Mouse (Mus musculus) left cerebral cortex, postnatal 14 days (tissue): ENCODE results near the gene Kcnd1. TPM values are rescaled to one million over a fixed set of nuclear protein-coding genes. Genes with fewer than 3 reads are reported as not detected.
A peak's percentile ranks its signal among the peaks of the same experiment; 100 is the strongest.

Experiments
- DNase-seq, 2 experiments: peaks; one replicate each; pipeline ENCODE4 v3.0.0; 2021 to 2022; ENCODE audit warnings: low spot score in 2 of 2, mixed read lengths in 1 of 2
- intact Hi-C: fragments of 180-260 bp; cut with DNase I; formaldehyde crosslinking; loops from one replicate; pipeline ENCODE4 v1.15.1; 2025
- total RNA-seq, 2 experiments: library from RNA; stranded (reverse); gene quantifications; 2 replicates each; pipeline ENCODE4 v1.2.3; 2021

Gene Kcnd1
- total RNA-seq, 2 experiments from 2014 or later: 9.7 TPM

DNA sequence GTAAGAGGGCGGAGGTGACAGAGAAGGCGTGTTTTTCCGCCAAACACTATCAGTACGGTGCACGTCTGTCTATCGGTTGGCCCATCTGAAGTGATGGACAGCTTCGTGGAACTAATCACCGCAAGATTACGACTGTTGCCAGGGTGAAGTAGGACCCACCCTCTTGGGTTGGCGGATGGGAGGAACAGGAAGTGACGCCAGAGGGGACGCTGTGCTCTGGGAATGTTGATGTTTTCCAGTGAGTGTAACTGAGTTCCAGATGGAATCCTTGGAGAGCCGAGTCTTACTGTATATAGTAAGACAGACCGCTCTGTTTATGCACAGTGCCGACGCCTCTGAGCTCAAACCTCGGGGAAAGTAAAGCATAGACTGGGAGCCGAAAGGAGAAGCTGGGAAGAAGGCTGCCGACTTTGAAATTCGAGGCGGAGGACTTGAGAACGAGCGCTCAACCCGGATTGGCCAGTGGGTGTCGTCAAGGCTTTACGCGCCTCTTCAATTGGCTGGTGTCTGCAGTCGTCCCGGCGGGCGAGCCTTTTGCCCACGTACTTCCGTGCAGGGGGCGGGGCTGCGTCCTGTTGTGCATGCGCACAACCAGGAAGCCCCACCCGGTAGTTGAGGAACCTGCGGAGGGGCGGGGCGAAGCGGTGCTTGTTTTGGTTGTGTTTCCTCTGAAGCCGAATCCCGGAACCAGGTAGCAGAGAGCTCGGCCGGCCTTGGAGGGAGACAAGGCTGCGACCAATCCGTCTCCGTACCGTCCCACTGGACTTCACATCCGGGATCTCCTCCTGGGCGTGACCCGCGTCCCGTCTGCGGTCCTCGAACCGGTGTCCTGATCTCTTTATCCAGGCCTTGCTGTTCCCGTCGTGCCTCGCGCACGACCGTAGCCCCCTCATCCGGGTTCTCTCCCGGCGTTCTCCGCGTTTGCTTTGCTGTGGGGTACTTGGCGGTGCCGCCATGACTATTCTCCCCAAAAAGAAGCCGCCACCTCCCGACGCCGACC is 19.4 kb downstream of the Kcnd1 start, which contains the start of gene Otud5:
Gene Otud5 (plus strand): TSS at position 202 of the 1,000 bp plus-strand sequence.
- intact Hi-C loops: loop anchor here (5.0 kb wide), 1 partner anchor 36 kb away; the partner anchor contains the start of gene Pim2
- DNase-seq: peak; percentile 92 to 96

DNA sequence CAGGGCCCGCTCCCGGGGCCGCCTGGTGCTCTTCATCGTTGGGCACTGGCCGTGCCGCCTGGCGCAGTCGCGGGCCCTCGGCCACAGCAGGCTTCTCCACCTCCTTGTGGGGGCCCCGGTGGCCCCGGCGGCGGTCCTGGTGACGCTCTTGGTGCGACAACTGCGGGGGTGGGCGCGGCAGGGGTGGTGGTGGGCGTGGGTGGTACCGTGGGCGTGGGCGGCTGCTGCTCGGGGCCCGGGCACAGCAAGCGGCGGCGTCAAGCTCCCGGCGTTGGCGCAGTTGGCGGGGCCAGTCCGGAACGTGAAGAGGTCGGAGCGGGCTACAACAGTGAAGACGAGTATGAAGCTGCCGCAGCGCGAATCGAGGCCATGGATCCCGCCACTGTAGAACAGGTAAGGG is 20.2 kb downstream of the Kcnd1 start:
- no peak for DNase-seq
- intact Hi-C loops: loop anchor here (5.0 kb wide), 1 partner anchor 35 kb away; the partner anchor contains the start of gene Pim2

DNA sequence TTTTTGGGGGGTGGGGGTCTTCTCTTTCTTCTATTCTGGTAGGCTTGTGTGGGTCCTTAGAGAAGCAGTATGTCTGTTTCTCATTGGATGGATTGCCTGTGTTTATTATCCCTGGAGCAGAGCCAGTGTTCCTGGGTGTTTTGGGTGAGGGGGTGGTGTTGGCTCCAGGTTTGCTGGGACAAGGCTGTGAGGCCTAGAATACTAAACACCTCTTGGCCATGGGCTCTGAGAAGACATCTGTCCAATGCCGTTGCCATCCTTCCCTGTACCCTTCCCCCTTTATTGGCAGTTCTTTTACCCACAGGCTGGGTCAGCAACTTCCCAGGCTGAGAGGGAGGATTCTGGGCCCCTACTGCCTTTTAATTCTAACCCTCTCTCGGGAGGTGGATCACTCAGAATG is 25.8 kb downstream of the Kcnd1 start:
- DNase-seq: peak in 1 of 2 experiments; percentile 43
- intact Hi-C loops: no loop called here

DNA sequence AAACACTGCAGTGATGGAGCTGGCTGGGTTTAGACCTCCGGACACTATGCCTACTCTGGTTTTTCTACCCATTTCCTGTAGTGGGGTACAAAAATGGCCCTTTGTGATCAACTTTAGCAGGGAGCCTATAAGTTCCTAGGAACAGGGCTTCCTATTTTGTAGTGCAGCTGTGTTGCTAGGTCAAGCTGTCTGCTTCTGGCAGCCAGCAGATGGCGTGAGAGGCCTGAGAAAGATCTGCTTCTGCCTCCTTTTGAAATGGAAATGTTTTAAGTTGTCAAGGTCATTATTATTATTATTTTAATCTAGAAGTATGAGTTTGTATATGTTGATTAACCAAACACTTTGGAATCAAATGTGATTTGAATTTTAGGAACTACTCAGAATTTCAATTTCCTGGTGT is 32.5 kb downstream of the Kcnd1 start:
- intact Hi-C loops: no loop called here
- peak; percentile 26 to 32 for DNase-seq

DNA sequence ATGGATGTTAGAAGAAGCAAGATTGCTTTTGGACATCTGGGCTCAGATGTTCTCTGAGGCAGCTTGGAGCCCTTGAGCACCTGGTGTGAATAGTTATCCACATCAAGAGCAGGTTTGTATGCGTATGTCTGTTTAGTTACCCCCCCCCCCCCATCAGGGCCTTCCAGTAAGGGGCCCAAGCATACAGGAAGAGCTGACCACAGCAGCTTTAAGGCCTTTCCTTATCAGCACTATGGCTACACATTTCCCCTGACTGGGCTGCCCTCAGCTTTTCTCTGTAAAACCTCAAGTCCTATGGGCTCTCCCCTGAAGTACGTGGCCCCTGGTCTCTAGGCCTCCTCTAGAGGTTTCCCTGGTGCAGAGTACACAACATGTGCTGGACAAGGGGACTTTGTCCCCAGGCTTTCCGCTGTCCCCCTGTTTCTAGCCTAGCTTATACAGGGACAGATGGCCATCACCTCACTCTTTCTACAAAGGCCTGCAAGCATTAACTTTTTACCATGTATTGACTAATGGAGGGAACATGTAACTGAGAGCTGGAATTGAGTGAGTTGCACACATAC is 37.2 kb downstream of the Kcnd1 start:
- intact Hi-C loops: no loop called here
- DNase-seq: no peak

DNA sequence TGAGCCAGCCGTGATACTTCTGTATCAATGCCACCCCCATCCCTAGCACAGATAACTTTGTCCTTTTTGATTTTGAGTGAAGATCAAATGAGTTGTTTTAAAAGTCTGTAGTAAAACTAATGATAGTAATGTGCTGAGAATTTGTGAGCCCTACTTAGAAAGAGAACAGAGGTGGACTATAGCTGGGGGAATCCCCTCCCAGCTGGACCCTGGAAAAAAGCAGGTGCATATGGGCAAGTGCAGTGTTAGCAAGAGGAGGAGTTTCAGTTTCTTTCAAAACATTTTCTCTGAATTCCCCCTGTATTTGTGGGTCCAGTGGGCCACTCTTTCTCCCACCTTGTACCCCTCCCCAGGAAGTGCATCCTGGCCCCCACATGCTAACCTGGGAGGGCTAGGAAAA is 41.1 kb downstream of the Kcnd1 start:
- no peak for DNase-seq
- intact Hi-C loops: no loop called here

DNA sequence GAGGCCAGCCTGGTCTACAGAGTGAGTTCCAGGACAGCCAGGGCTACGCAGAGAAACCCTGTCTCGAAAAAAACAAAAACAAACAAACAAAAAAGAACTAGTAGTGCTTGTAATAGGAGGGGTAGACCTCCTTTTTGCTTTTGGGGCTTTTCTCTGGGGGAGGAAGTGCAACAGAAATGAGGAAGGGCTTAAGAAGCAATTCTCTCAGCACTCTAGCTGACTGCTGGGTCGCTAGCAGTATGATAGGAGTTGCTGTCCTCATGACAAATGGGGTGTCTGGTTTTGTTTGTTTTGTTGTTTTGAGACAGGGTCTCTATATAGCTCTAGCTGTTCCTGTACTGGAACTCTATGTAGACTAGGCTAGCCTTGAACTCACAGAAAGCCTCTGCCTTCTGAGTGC is 42.5 kb downstream of the Kcnd1 start:
- no peak for DNase-seq
- intact Hi-C loops: no loop called here

DNA sequence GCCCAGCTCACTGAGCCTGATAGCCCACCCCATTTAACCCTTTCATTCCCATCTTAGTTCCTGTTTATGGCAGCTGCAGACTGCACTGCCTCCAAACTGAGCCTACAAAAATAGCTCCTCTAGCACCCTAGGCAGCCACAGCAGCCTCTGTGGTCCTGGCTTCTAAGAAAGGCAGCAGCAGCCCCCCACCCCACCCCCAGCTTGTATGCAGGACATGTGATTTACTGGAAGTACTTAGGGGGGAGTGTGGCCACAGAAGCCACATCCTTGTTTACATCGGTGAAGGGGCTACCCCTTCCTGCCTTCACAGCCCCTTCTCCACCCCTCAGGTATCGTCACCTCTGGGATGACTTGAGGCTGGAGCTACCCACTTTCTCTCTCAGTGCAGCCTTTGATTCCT is 43.3 kb downstream of the Kcnd1 start:
- intact Hi-C loops: no loop called here

DNA sequence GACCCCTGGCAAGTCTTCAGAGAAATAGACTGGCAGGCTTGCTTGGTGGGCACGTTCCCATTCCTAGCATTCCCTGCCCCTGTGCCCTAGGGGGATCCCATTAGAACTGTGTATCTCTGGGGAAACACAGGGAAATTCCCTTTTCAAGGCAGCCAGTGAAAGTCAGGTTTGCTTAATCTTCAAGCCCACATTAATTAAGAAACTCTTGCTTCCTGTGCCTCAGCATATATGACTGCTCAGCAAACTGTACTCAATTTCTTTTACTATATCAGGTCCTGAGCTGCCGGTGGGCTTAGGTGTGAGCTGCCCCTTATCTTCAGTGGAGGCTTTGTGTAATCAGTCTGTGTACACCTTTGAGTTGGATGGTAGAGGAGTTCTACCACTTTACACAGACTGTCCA is 43.7 kb downstream of the Kcnd1 start:
- intact Hi-C loops: no loop called here

More for the DNA sequence above, 43.3 kb downstream of the Kcnd1 start:
- no peak for DNase-seq

DNA sequence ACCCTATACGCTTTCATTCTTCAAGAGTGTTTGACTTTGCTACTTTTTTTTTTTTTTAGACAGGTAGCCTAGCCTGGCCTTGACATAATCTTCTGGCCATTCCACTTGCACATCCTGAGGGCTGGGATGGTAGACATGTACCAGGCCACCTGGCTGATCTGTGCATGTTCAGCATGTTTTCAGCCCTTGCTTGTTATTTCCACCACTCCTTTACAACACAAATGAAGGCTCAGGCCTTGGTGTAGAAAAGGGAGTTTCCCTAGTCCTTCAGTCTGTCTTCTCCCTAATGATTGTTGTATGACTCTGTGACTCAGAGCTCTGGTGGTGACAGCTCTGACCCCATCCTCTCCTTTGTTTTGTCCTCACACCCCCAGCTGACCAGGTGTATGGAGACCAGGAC is 45.1 kb downstream of the Kcnd1 start:
- DNase-seq: no peak
- intact Hi-C loops: no loop called here

More for the DNA sequence above, 43.7 kb downstream of the Kcnd1 start:
- DNase-seq: no peak

DNA sequence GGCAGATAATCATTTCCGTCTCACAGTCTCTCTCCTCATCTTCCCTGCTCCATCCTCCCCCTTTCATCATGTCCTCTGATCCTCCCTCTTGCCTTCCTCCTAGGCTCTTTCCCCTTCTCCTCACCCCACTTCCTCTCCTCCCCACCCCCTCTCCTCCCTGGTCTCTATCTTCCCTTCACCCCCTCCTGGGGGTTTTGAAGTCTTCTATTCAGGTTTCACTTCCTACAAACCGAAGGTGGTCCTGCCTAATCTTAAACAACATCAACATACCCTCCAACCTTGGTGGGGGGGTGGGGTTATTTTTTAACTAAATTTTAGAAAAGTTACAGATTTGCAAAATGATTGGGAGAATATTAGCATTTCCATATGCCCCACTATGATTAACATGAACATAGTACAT is 46.4 kb downstream of the Kcnd1 start:
- no peak for DNase-seq
- intact Hi-C loops: no loop called here

DNA sequence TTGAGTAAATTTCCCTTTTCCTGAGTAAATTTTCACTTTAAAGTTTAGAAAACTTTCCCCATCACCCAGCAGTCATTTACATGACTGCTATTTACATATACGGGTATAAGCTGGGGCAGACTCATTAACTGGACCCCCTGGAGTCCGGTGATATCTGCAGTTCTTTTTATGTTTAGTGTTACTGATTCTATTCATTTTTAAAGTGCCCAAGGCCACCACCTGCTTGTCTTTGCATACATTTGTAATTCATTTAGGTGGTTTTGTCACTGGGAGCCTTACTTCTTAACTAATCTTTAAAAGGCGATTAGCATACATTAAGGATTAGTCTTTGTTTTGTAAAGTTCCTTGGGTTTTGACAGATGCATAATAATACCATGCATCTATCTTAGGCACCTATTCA is 47.7 kb downstream of the Kcnd1 start:
- no peak for DNase-seq
- intact Hi-C loops: loop anchor here (10.0 kb wide), 1 partner anchor 65 kb away; no protein-coding TSS in a partner anchor

DNA sequence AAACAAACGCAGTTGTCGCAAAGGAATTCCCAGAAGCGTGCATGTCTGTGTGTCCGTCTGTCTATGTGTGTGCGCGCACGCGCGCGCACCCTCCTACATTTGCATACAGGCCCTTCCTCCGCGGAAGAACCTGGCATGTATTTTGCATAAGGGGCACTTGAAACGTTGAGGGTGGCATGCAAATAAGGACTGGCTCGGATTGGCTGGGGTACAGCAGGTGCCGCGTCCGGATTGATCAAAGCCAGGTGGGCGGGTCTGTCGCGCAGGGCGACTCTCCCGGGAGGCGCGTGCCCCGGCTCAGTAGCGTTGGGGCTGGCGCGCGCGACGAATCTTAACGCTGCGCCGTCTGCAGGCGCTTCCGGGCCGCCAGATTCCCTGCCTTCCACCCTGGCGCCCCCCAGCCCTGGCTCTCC is 55.9 kb downstream of the Kcnd1 start, which contains the start of gene Pim2:
Gene Pim2 (plus strand): TSS at position 256 of the 413 bp plus-strand sequence.
- intact Hi-C loops: loop anchor here (2.0 to 10.0 kb wide), 3 partner anchors 21 to 57 kb away; partner anchors contain the start of genes Otud5, Pqbp1 and Timm17b

DNA sequence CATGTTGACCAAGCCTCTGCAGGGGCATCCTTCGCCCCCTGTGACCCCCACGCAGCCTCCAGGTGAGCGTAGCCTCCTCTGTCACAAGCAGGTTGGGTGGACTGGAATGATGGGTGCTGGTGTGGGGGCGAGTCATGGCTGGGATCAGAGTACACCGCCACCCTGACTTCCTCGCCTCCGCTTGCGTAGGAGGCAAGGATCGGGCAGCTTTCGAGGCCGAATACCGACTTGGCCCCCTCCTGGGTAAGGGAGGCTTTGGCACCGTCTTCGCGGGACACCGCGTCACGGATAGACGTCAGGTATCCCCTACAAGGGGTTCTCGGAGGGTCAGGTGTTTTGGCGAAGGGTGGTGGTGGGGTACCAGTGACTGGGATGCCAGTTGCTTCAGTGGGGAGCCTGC is 56.4 kb downstream of the Kcnd1 start:
- intact Hi-C loops: loop anchor here (2.0 to 10.0 kb wide), 3 partner anchors 20 to 56 kb away; partner anchors contain the start of genes Otud5, Pqbp1 and Timm17b
- DNase-seq: no peak

More for the DNA sequence above, 55.9 kb downstream of the Kcnd1 start, which contains the start of gene Pim2:
- DNase-seq: peak; percentile 81 to 93

DNA sequence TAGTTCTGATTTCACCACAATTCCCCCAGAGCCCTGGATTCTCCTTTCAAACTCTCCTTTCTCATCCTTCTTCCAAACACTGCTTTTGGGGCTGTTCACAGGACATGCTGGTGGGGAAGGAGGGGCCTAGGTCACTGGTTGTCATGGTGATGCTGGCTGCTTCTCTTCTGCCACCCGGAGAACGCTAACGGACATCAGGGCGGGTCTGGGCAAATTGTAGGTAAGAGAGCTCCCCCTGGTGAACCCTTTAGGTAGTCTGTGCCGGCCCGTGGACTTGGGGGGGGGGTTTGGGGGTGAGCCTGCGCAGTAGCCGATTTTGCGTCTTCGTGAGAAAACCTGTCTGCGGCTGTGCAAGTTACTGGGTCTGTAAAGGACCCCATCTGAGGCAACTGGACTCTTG is 57.7 kb downstream of the Kcnd1 start:
- DNase-seq: peak; percentile 69 to 80
- intact Hi-C loops: loop anchor here (2.0 to 10.0 kb wide), 3 partner anchors 19 to 55 kb away; partner anchors contain the start of genes Otud5, Pqbp1 and Timm17b

DNA sequence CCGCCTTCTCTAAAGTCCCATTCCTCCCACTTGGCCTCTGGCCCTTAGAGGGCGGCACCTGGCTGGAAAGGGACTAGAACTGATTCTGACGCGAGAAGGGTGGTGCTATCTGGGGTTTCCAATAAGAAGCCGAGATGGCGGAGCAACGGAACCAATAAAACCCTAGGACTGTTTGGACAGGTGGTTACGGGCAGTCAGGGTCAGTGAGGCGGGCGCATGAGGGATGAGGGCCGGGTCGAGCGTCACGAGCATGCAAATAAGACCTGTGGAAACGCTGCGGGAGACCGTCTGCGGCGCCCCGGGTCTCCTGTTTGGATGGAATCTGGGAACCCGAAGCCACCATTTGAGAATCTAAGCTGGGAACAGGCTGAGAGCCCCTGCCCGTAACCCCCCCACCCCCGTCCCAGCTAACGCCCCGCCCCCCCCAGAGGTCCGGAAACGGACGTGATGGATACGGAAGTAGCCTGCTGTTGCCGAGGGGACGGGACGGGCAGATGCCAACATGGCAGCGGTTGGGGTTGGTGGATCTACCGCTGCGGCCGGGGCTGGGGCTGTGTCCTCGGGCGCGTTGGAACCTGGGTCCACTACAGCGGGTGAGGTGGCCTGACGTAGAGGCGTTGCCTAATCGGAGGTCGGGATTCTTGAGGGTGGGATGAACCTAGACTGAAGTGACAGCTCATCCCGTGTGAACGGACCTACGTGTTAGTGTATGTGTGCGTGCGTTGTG is 61.9 kb downstream of the Kcnd1 start, which contains the start of gene Slc35a2:
Gene Slc35a2 (plus strand): TSS at position 188 of the 727 bp plus-strand sequence.
- DNase-seq: peak; percentile 71 to 83
- intact Hi-C loops: no loop called here
